Mouse (Mus musculus): ENCODE results near the gene Pcif1. TPM values are rescaled to one million over a fixed set of nuclear protein-coding genes. Genes with fewer than 3 reads are reported as not detected.
"Not testable (repeated sequence)": the region's sequence is repeated elsewhere in the genome, so short reads cannot be mapped to it uniquely, and the experiment has no call there.

The Pcif1 gene
- total RNA-seq (2015) (34.1 and 36.3 TPM in 2 replicates), total RNA-seq (2017) (21.7 and 40.4 TPM in 2 replicates)

DNA sequence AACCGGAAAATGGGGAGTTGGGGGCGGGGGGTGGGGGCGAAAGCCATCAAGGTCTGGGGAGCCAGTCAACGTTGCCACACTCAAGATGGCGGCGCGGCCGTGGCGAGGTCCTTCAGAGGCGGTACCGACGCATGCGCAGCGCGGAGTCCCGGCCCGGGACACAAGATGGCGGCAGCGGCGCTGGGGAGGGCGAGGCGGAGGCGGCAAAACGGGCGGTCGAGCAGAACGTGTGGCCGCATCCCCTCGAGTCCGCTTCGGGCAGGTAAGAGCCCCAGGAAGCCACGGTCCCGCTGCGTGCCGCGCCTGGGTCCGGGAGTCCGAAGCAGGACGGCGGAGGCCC, at the start of gene Pcif1:
TSS of gene Pcif1 (plus strand) at position 77 of the 340 bp plus-strand sequence.
- ATAC-seq (replicated peaks; ENCODE audit: poor library complexity), result peak; percentile 61

DNA sequence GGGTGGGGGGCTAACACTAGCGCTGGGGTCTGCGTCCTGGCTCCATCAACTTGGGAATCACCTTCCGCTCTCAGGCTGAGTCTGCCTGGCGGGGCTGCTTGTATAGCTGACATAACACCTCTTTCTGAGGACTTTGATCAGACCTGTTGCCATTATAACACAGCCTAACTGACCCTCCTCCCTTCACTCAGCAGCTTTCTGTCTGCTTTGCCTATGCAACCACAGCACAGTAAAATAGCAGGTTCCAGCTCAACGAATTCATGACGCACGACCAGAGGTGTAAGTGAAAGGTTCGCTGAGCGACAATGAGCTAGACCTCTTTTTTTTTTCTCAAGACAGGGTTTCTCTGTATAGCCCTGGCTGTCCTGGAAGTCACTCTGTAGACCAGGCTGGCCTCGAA, 48.1 kb upstream of the Pcif1 start:
- no peak for ATAC-seq (replicated peaks; ENCODE audit: poor library complexity)

DNA sequence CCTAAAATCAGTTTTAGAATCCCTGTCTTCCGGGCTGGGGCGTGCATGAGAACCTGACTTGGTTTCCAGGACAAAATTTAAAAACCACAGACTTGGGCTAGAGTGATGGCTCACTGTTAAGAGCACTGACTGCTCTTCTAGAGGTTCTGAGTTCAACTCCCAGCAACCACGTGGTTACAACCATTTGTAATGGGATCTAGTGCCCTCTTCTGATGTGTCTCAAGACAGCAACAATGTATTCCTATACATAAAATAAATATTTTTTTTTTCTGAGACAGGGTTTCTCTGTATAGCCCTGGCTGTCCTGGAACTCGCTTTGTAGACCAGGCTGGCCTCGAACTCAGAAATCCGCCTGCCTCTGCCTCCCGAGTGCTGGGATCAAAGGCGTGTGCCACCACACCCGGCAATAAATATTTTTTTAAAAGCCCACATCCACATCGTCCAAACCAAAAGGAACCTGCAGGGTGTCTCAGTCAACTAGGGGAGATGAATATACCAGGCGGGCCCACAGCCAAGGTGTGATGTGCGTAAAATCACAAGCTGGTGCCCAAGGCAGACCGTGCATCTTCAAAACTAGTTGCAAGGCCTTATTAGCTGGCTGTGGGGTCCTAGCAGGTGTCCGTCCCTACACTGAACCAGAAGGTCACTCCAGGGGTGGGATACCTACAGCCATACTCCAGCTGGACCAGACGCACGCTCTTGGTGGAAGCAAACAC, 46.9 kb upstream of the Pcif1 start:
- peak; percentile 2 for ATAC-seq (replicated peaks; ENCODE audit: poor library complexity)

DNA sequence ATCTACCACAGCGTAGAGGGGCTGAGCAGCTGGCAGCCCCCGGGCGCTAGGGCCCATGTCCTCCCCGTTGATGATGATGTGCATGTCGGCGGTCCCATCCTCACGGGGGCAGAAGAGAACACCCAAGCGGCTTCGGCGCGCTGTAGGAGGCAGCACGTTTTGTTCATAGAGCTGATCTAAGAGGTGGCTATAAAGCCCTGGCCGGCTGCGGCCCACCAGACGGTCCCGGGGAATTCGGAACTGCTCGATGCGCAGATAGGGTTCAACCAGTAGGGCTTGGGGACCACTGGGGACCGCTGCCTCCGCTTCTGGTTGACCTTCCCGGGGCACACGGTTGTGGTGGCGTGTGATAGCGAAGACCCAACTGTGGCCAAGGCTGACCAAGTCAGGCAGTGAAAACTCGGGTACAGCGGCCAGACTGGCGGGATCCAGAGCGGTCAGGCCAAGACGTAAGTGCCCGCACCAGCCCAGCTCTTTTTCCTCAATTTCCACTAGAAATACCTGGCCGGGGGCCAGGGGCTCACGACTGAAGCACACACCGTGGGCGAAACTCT, 46.3 kb upstream of the Pcif1 start, which contains the start of gene Ctsa:
TSS of gene Ctsa (plus strand) at position 126 of the 554 bp plus-strand sequence.
- peak; percentile 85 for ATAC-seq (replicated peaks; ENCODE audit: poor library complexity)

DNA sequence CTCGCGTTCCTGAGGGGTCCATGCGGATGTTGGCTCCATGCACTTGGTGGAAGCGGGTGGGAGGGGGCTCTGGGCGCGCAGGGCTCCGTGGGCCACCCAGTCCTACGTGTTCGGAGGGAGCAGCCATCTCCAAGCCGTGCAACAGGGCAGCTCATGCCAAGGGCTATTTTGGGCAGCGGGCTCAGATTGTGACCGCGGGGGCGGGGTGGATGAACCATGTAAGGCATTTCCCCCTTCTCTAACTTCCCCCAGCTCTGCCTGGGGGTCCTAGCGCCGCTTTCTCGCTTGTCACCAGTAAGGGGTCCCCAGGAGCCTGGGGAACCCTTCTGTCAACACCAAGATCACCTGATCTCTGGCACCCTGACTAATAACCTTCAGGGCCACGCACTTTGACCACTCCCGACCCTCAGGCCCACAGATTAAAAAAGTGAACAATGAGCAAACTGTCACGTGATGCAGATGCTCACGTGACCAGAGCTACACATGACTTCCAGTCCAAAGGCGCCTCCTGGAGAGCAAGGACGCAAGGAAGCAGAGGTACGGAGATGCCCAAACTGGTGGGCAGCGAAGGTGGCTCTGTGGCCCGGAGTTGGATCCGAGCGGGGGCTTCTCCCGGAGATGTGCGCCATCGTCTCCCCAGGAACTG, 45.7 kb upstream of the Pcif1 start, which contains the start of gene Neurl2:
TSS of gene Neurl2 (minus strand) at position 143 of the 646 bp plus-strand sequence.
- ATAC-seq (replicated peaks; ENCODE audit: poor library complexity), result peak; percentile 45

DNA sequence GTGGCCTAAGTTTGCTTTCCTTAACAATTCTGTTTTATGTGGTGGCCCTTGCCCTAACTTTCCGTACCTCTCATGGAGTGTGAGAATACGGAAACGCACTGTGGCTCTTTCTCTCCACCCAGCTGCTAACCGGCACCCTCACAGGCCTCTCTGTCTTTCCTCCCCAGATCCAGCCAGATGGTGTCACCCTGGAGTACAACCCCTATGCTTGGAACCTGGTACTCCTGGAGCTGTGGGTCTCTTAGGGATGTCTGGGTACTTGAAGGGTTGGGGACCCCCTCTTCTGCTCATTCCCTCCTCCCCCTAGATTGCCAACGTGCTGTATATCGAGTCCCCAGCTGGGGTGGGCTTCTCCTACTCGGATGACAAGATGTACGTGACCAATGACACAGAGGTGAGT, 44.6 kb upstream of the Pcif1 start:
- peak; percentile 21; the same call in 1 of the 2 replicates for ATAC-seq (replicated peaks; ENCODE audit: poor library complexity)

DNA sequence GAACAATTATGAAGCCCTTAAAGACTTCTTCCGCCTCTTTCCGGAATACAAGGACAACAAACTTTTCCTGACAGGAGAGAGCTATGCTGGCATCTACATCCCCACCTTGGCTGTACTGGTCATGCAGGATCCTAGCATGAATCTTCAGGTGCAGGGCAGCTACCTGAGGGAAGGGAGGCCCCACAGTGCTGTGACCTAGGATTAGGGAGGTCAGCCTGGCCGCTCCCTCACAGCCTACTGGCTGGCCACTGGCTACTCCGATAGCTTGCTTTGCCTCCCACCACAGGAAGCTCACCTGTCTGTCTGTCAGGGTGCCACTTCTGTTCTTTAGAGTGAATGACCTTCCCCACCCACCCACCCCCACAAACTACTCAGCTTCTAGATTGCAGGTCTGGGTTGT, 43.9 kb upstream of the Pcif1 start:
- ATAC-seq (replicated peaks; ENCODE audit: poor library complexity), result no peak

DNA sequence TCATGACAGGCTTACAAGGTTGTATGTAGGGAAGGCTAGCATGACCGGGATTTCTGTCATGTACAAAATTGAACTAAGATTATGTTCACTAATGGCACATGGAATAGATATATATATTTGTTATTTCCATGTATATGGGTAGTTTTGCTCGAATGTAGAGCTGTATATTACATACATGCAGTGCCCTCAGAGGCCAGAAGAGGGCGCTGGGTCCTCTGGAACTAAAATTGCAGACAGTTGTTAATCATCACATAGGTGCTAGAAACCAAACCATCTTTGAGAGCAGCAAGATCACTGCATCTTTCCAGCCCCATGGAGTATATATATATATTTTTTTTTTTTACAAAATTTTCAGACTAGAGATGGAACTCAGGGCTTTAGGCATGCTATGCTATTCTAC, 33.3 kb upstream of the Pcif1 start:
- ATAC-seq (replicated peaks; ENCODE audit: poor library complexity), result 0 out of 2 replicates have a peak, but pooled peaks have one; percentile 34

DNA sequence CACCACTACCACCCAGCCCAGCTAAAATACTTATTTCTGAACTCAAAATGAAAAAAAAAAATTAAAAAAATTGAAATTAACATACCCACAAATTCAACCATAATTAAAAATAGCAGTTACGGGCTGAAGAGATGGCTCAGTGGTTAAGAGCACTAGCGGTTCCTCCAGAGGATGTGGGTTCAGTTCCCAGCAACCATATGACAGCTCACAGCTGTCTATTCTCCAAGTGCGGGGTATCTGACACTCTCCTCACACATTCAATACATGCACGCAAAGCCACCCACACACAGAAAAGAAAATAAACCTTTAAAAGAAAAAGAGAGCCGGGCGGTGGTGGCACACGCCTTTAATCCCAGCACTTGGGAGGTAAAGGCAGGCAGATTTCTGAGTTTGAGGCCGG, 29.0 kb upstream of the Pcif1 start:
- no peak for ATAC-seq (replicated peaks; ENCODE audit: poor library complexity)

DNA sequence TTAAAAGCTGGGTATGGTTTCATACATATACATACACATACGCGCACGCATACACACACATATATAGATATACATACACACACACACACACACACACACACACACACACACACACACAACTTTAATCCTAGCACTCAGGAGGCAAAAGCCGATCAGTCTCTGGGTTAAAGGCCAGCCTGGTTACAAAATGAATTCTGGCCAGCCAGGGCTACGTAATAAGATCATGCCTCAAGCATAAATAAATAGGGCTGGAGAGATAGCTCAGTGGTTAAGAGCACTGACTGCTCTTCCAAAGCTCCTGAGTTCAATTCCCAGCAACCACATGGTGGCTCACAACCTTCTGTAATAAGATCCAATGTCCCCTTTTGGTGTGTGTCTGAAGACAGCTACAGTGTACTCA, 23.5 kb upstream of the Pcif1 start:
- ATAC-seq (replicated peaks; ENCODE audit: poor library complexity), result not testable (repeated sequence)

DNA sequence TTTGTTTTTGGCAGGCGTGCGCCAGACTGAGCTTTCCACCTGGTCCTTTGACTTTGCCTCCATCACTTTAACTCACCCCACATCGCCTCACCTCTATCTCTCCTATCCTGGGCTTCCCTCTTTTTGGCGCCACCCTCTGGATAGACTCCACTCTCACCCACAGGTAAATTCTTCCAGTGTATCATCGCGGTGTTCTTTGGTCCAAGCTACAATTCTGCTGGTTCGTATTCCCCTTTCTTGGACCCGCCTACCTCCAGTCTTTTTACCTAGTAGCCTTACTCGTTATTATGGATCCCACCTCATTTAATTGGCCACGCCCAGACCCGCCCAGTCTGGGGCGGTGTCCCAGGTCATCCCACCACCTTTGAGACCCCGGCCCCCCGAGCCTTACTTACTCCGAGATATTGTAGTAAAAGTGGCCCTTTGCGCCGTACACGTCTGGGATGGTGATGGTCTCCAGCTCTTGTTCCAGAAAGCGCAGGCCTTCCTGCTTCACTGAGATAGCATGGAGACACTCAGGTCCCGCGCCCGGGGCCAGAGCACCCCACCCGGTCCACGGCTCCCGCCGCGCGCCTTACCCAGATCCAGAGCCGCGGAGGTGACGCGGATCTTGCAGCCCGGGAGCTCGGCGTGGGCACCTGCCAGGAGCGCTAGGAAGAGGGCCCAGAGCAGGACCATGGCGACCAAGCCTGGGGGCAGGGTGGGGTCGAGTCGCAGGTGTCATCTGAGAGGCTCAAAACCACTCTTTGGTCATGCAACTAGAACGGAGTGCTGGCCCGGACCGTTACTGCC, 22.6 kb upstream of the Pcif1 start:
- 0 out of 2 replicates have a peak, but pooled peaks have one; percentile 15 for ATAC-seq (replicated peaks; ENCODE audit: poor library complexity)

DNA sequence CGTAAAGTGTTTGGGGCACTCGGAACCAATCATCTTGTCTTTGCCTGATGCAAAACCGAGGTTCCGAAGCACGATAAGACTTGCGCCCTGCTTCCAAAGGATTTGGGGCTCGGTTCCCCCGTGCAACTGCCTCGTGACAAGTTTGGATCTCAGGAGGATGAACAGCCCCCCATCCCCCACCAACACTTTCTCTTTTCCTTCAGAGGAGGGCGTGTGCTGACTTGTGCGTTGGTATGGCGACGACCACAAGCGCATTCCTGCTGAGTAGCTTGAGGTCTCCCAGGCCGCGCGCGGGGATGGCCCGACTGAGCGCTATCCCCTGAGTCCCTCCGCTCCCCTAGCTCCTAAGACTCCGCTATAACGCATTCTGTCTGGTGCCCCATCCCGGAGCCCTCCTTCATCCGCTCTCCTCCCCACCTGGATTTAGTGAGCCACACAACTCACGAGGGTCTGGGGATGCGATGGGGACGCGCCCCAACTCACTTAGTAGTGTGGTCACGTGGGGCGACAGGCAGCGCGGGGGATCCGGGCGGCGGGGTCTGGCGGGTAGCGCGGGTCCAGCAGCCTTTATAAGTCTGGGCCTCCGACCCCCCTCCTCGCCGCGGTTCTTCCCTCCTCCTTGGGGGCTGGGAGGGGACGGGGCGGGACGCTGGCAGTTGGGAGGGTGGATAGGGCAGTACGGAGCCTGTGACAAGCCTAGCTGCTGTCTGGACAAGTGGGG, 21.8 kb upstream of the Pcif1 start, which contains the start of gene Pltp:
TSS of gene Pltp (minus strand) at position 611 of the 721 bp plus-strand sequence.
- peak; percentile 62 for ATAC-seq (replicated peaks; ENCODE audit: poor library complexity)

DNA sequence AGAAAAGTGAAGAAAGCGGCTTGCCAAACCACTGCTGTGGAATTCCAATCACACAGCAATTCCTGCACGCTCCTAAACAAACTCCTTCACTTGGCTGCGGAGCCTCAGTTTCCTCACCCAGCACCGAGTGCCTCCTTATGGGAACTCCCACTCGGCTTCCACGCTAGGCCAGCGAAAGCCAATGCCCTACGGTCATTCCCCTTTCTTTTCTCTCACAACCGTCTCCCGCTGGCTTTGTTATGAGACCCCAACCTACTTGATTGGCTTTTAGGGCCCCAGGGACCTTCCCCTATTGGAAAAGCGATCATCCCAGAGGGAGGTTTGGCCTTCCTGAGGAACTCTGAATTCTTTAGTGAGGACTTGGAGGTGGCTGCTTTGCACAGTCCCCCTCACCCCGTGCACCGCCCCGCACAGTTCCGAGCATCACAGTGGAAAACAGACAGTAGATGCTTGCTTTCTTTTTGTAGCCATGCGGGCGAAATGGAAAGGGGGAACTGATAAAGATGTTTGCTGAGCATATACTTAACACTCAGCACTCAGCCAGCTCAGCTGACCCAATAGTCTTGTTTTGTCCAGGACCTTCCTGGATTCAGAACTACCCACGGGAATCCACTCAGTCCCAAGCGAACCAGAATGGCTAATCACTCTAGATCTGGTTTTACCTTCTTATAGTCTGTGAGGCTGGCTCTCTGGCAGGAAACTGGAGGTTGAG, 21.1 kb upstream of the Pcif1 start:
- ATAC-seq (replicated peaks; ENCODE audit: poor library complexity), result no peak

DNA sequence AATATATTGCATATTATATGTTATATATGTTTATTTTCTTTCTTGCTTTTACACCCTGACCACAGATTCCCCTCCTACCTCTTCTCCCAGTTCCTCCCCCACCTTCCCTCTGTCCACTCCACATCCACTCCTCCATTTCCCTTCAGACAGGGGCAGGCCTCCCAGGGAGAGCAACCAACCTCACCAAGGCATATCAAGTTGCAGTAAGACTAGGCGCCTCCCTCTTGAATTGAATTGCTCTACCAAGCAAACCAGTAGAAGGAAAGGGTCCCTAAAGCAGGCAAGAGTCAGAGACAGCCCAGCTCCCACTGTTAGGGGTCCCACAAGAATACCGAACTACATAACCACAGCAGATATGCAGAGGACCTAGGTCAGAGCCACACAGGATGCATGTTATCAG, 19.9 kb upstream of the Pcif1 start:
- no peak for ATAC-seq (replicated peaks; ENCODE audit: poor library complexity)

DNA sequence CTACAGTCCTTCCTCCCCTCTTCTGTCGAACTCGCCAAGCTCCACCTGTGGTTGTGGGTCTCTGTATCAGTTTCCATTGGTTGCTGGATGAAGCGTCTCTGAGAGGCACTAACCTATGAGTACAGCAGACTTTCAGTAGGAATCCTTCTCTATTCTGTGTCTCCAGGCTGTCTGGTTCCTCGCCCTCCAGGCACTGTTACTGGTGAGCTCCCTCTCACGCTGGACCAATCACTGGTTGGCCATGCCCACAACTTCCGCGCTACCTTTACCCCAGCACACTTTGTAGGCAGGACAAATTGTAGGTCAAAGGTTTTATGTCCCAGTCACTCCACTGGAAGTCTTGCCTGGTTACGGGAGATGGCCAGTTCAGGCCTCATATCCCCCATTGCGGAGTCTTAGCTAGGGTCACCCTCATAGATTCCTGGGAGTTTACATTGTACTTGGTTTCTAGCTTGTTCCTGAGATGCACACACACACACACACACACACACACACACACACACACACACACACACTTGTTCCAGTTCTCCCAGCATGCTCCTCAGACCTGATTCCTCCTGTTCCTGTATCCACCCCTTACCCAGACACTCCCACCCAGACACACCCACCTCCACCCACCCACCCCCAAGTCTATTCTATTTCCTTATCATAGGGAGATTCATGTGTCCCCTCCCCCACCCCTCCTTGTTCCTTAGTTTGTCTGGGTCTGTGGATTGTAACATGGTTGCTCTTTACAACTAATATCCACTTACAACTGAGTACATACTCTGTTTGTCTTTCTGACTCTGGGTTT, 19.3 kb upstream of the Pcif1 start:
- ATAC-seq (replicated peaks; ENCODE audit: poor library complexity), result no peak

DNA sequence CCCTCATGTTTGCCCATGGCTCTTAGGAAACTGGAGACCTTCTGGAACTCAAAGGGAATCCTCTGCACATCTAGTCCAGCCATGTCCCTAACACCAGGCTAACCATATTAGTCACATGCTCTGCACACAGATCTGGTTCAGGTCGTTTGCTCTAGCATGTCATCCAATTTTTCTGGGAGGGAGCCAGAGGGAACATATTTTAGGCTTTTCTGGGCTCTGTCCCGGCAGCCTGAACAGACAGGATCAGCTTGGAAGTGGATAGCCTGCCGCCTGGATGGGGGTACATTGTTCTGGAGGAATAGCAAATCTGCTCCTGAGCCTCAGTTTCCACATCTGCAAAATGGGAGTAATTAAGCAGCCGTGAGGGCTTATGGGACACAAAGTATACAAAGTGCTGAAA, 18.0 kb upstream of the Pcif1 start:
- ATAC-seq (replicated peaks; ENCODE audit: poor library complexity), result no peak

DNA sequence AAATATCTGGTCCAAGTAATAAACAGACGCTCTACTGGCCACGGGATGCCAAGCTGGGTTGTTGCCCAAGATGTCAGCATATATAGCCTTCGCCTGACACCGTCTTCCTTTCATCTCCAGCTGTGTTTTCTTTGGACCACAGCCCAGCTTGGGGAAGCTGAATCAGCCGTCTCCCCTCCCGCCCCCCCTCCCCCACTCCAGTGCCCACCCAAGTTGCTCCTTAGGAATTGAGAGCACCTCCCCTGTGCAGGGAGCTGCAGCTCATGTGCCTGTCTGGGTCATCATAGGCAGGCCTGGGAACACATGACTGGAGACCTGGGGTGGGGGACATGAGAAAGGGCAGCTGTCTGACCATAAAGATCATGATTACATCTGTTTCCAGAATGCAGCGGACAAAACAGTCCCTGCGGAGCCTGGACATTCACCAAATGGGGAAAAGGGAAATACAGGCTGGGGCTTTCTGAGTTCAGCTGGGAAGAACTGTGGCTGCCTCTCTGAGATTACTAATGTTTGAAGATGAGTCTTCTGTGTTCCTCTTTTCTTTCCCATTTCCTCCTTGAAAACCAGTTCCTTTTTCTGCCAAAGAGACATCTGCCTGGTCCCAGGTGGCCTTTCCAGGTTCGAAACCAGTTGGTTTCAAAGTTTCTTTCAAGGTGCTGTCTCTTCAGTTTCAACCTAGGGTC, 16.8 kb upstream of the Pcif1 start:
- peak; percentile 44 for ATAC-seq (replicated peaks; ENCODE audit: poor library complexity)

DNA sequence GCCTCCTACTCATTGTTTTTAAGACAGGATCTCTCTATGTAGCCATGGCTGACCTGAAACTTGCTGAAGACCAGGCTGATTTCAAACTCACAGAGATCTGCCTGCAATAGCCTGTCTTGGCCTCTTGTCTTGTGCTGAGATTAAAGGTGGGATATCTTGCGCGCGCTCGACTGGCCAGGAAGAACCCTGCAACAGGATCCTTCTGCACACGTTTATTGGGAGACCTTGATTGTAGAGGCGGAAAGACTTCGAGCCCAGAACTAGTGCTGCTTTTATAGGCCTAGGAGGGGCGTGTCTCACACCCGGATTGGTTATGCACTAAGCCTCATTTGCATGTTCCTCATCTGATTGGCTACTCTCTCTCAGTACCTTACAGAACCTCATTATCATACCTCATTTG, 15.7 kb upstream of the Pcif1 start:
- not testable (repeated sequence) for ATAC-seq (replicated peaks; ENCODE audit: poor library complexity)
